Mouse (Mus musculus) left cerebral cortex, adult 8-10 months (tissue): Measurements from ENCODE around the gene Elp6. TPM values are rescaled to one million over a fixed set of nuclear protein-coding genes. Genes with fewer than 3 reads are reported as not detected.

Experiments
- DNase-seq, 2 experiments: peaks; one replicate each; pipeline ENCODE4 v3.0.0; 2022; ENCODE audit warnings: low spot score in 2 of 2
- microRNA-seq, 2 experiments: library from miRNA; unstranded; fragments of <30 nt; microRNA quantifications; one replicate each; pipeline ENCODE4 v1.2.0; 2022
- total RNA-seq, 4 experiments: library from RNA; stranded (reverse); gene quantifications; 2 replicates each; pipeline ENCODE4 v1.2.4; 2022

The Elp6 gene
- total RNA-seq, 4 experiments from 2014 or later = 11.6 to 16.4 (median 14.1) TPM

DNA sequence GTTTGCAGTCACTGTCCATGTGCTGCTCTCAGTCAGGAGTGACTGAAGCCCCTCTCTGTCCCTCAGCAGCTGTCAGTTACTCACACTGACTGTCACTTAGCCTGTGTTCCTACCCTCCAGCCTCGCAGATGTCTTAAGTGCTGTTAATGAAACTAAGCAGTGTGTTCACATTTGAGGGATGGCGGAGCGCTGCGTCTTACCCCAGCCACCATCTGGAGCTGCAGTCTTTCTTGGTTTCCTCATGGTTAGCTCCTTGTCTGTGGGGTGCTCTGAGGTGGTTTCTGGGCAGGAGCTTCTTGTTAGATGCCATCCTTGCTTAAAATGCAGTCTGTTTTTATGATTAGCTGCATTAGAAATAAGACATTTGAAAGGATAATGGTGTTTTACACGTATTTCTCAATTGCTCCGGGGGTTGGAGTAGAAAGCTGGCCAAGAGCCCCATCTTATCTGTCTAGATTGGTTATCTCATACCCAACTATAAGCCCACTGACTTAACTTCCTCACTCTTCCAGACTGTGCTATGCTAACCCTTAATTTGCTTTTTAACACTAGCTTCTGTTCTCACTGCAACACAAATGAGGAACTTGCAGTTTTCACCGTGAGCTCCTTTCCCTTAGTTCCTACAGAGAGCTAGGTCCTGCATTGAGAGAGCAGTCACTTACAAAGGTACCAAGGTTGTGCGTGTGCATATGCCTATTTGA is 47.1 kb downstream of the Elp6 start:
- DNase-seq = no peak

DNA sequence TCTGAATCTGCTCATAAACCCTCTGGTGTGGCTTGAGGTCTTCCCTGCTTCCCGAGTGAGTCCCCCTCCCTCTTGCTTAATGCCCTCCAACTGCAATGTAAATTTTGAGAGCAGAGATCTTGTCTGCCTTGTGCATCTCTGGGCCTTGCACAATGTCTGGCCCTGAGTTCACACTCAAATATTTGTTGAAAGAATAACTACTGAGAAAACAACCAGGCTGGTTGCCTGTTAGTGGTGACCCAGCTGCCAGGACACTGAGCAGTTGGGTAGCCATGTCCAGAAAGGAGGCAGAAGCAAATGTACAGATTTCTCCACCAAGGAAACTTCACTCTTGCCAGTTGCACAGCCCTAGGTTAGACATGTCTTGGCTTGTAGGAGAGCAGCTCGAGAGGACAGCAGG is 53.4 kb downstream of the Elp6 start:
- no peak for DNase-seq

DNA sequence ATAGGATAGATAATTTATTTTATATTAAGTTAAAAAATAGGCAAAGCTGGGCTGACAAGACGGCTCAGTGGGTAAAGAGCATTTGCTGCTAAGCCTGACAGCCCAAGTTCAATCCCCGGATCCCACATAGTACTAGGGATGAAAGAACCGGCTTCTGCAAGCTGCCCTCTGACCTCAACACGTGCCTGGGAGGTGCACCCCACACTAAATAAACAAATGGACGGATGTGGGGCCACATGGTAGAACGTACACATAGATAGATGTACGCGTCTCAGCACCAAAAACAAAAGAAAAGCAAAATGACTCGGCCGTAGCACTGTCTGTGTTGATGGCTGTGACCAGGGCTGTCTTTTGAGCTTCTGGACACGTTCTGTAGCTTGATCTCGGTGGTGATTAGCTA is 56.3 kb downstream of the Elp6 start:
- no peak for DNase-seq

DNA sequence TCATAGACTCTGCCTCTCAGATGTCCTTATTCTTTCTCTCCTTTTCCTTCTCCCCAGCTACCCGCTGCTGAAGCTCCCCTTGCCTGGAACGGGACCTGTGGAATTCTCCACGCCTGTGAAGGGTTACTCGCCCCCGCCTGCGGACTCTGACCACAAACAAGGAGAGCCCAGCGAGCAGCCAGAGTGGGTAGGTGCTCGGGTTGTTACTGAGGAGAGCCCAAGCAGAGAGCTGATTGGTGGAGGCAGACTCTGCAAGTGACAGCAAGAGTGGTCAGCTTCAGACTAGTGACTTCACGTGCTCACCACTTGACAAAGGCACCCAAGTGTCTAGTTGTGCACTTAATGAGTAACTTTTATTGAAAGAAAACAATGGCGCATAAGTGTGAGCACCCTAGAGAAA is 57.4 kb downstream of the Elp6 start:
- DNase-seq = no peak

DNA sequence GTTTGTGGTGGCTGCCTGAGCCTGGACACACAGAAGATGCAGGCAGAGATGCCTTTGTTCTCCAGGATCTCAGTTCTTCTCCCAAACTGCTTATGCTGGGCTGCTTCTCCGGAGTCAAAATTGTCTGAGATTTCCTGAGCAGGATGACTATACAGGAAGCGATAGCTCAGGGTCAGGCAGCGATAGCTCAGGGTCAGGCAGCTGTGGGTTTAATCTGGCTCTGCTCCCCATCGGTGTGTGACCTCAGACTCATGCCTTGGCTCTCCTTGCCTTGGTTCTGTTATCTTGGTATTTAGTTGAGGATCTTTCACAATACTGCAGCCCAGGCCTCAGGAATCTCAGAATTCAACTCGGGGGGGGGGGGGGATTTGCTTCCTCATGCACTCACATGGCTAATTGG is 61.8 kb downstream of the Elp6 start:
- DNase-seq = no peak

DNA sequence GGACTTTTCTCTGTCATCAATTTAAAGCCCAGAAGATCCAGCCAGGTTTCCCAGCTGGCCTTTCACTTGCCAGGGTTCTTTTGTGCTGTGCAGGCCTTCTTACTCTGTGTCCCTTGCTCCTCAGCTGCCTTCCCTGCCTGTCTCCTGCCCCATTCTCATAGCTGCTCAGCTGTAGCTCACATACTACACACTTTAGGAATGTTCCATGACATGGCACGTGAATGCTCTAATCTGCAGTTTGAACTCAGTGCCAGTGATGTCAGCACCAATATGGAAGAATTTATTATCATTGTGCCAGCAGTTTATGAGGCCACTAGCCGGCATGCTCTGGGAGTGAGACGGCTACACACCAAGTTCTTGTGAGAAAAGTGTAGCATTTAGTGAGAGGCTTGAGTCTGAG is 64.9 kb downstream of the Elp6 start:
- no peak for DNase-seq

Small RNA genes within 50 kb of the gene (microRNA-seq; reads per million reads assigned to microRNA genes)
- gene Mir6236 = 26.0 to 54.0 reads per million in 2 experiments

Other genes starting within 250 kb of the Elp6 start
- 10 to 100 TPM; 65.3 to 82.2 (median 72.2) TPM for gene Smarcc1, start 187.5 kb upstream of the Elp6 start, total RNA-seq
- 100 to 1,000 TPM; 158 to 171 (median 165) TPM for gene Dhx30, start 187.3 kb upstream of the Elp6 start, total RNA-seq
- 100 to 1,000 TPM; 360 to 411 (median 377) TPM for gene Cspg5, start 61.4 kb upstream of the Elp6 start, total RNA-seq
- 100 to 1,000 TPM in 2 of 4 experiments, 10 to 100 TPM in 2; 93.7 to 105 (median 99.7) TPM for gene Scap, start 28.1 kb downstream of the Elp6 start, total RNA-seq
- gene Ptpn23, start 103.0 kb downstream of the Elp6 start, total RNA-seq = 10 to 100 TPM; 48.3 to 55.0 (median 50.0) TPM
- under 1 TPM in 2 of 4 experiments, not detected in 2; 0.30 to 0.50 TPM for gene Ngp, start 114.6 kb downstream of the Elp6 start, total RNA-seq
- 10 to 100 TPM; 23.2 to 28.2 (median 24.7) TPM for gene Klhl18, start 171.5 kb downstream of the Elp6 start, total RNA-seq
- gene Kif9, start 171.8 kb downstream of the Elp6 start, total RNA-seq = 1 to 10 TPM; 4.5 to 6.2 (median 5.2) TPM
- gene Setd2, start 227.4 kb downstream of the Elp6 start, total RNA-seq = 10 to 100 TPM; 58.6 to 74.9 (median 63.6) TPM